Mouse (Mus musculus) lung, embryonic 15.5 days (tissue): ENCODE data around the gene Tmem117. TPM values are rescaled to one million over a fixed set of nuclear protein-coding genes. Genes with fewer than 3 reads are reported as not detected.

Source experiments
- ATAC-seq: fragments of 200-750 bp; cut with Nextera tagmentation; 2 replicates; pipeline ENCODE4 v1.8.0; 2017; ENCODE audit warnings: moderate number of reproducible peaks, borderline replicate concordance; ENCODE audit not compliant: low FRiP score, low TSS enrichment; ENCODE audit errors: extremely low read depth
- H3K27ac ChIP-seq: fragments of 300-500 bp; sonication (generic); 2 replicates; pipeline ENCODE4 v1.5.1; 2015; ENCODE audit warnings: moderate library complexity, mild to moderate bottlenecking, inconsistent platforms
- H3K27me3 ChIP-seq: fragments of 300-500 bp; sonication (generic); 2 replicates; pipeline ENCODE4 v1.6.1; 2015; ENCODE audit warnings: inconsistent platforms
- H3K36me3 ChIP-seq: fragments of 300-500 bp; sonication (generic); 2 replicates; pipeline ENCODE4 v1.6.1; 2015; ENCODE audit warnings: inconsistent platforms
- H3K4me1 ChIP-seq: fragments of 300-500 bp; sonication (generic); 2 replicates; pipeline ENCODE4 v1.6.1; 2015; ENCODE audit warnings: inconsistent platforms
- H3K4me2 ChIP-seq: fragments of 300-500 bp; sonication (generic); 2 replicates; pipeline ENCODE4 v1.6.1; 2015; ENCODE audit warnings: inconsistent platforms, mild to moderate bottlenecking, moderate library complexity
- H3K4me3 ChIP-seq: fragments of 300-500 bp; sonication (generic); 2 replicates; pipeline ENCODE4 v1.5.1; 2015; ENCODE audit warnings: mild to moderate bottlenecking, inconsistent platforms
- H3K9ac ChIP-seq: fragments of 300-500 bp; sonication (generic); 2 replicates; pipeline ENCODE4 v1.6.1; 2015; ENCODE audit warnings: inconsistent platforms
- H3K9me3 ChIP-seq: fragments of 300-500 bp; sonication (generic); 2 replicates; pipeline ENCODE4 v1.6.1; 2016; ENCODE audit warnings: inconsistent platforms
- WGBS: fragments of 180-500 bp; shearing (Covaris S2); methylation state at CpG from one replicate; pipeline ENCODE4 v1.1.7; 2015; 5-methylcytosine and 5-hydroxymethylcytosine counted together
- polyA plus RNA-seq: library from polyadenylated mRNA; unstranded; fragments of >200 nt; fragmentation: Nextera tagmentation; extraction: Ambion mirVana; gene quantifications from 2 replicates; pipeline ENCODE4 v1.2.1, GENCODE M21; 2015

The Tmem117 gene
- polyA plus RNA-seq, 1 experiment from 2014 or later, result 3.7 TPM

GRCm38 (mm10) chr15:94968403-94969180 is 339.6 kb downstream of the Tmem117 start:
- H3K27ac ChIP-seq, result no peak overlapping the region
- H3K27me3 ChIP-seq, result no peaks in the 10 kb centered on the region
- H3K9me3 ChIP-seq, result no peaks in the 10 kb centered on the region
- no peaks in the 10 kb centered on the region for H3K36me3 ChIP-seq
- H3K9ac ChIP-seq, result no peak overlapping the region
- no peak overlapping the region for H3K4me2 ChIP-seq
- 75% methylated on average over 13 of the region's 13 CpGs for WGBS
- H3K4me1 ChIP-seq, result no peaks in the 10 kb centered on the region
- no peak overlapping the region for H3K4me3 ChIP-seq
- ATAC-seq, result no peak

GRCm38 (mm10) chr15:94981798-94982197 is 352.8 kb downstream of the Tmem117 start:
- H3K36me3 ChIP-seq, result no peaks in the 10 kb centered on the region
- no peak overlapping the region for H3K4me3 ChIP-seq
- no peak for ATAC-seq
- no peaks in the 10 kb centered on the region for H3K27me3 ChIP-seq
- no peak overlapping the region for H3K4me2 ChIP-seq
- 75% methylated on average over 4 of the region's 4 CpGs for WGBS
- no peaks in the 10 kb centered on the region for H3K4me1 ChIP-seq
- no peak overlapping the region for H3K9ac ChIP-seq
- no peak overlapping the region for H3K27ac ChIP-seq
- no peaks in the 10 kb centered on the region for H3K9me3 ChIP-seq

- Histone ChIP-seq H3K9me3 (no peaks in the 10 kb centered on the region), H3K4me3 (no peak overlapping the region), H3K4me1 (no peaks in the 10 kb centered on the region), H3K36me3 (no peaks in the 10 kb centered on the region), H3K27me3 (no peaks in the 10 kb centered on the region), H3K27ac (no peak overlapping the region), H3K4me2 (no peak overlapping the region), H3K9ac (no peak overlapping the region)
- 87% methylated on average over 9 of the region's 9 CpGs for WGBS
- ATAC-seq, result no peak
Observed at GRCm38 (mm10) chr15:94995352-94995751, 366.3 kb downstream of the Tmem117 start.

GRCm38 (mm10) chr15:95005121-95005824 is 376.2 kb downstream of the Tmem117 start:
- Histone ChIP-seq H3K4me2 (no peak overlapping the region), H3K9ac (no peak overlapping the region), H3K4me3 (no peak overlapping the region), H3K27ac (no peak overlapping the region), H3K4me1 (no peaks in the 10 kb centered on the region), H3K27me3 (no peaks in the 10 kb centered on the region), H3K9me3 (no peaks in the 10 kb centered on the region), H3K36me3 (no peaks in the 10 kb centered on the region)
- 64% methylated on average over 8 of the region's 8 CpGs for WGBS
- ATAC-seq, result no peak

GRCm38 (mm10) chr15:95022251-95022650 is 393.2 kb downstream of the Tmem117 start:
- Histone ChIP-seq H3K4me3 (no peak overlapping the region), H3K9me3 (no peaks in the 10 kb centered on the region), H3K27ac (no peak overlapping the region), H3K4me1 (no peaks in the 10 kb centered on the region), H3K36me3 (no peaks in the 10 kb centered on the region), H3K4me2 (no peak overlapping the region), H3K9ac (no peak overlapping the region), H3K27me3 (no peaks in the 10 kb centered on the region)
- 54% methylated on average over 7 of the region's 7 CpGs for WGBS
- no peak for ATAC-seq

- ATAC-seq, result no peak
- Histone ChIP-seq H3K4me3 (no peak overlapping the region), H3K9ac (no peak overlapping the region), H3K4me2 (no peak overlapping the region), H3K27me3 (no peaks in the 10 kb centered on the region), H3K36me3 (no peaks in the 10 kb centered on the region), H3K27ac (no peak overlapping the region), H3K9me3 (no peaks in the 10 kb centered on the region), H3K4me1 (no peaks in the 10 kb centered on the region)
- 54% methylated on average over 6 of the region's 6 CpGs for WGBS
Observed at GRCm38 (mm10) chr15:95024401-95024800, 395.4 kb downstream of the Tmem117 start.

GRCm38 (mm10) chr15:95028862-95029486 is 399.9 kb downstream of the Tmem117 start:
- Histone ChIP-seq H3K36me3 (no peaks in the 10 kb centered on the region), H3K9me3 (no peaks in the 10 kb centered on the region), H3K4me1 (no peaks in the 10 kb centered on the region), H3K4me2 (no peak overlapping the region), H3K27me3 (no peaks in the 10 kb centered on the region), H3K27ac (no peak overlapping the region), H3K9ac (no peak overlapping the region), H3K4me3 (no peak overlapping the region)
- 84% methylated on average over 13 of the region's 13 CpGs for WGBS
- ATAC-seq, result no peak

GRCm38 (mm10) chr15:95029487-95029875 is 400.4 kb downstream of the Tmem117 start:
- no peaks in the 10 kb centered on the region for H3K9me3 ChIP-seq
- no peak overlapping the region for H3K27ac ChIP-seq
- H3K4me3 ChIP-seq, result no peak overlapping the region
- no peak for ATAC-seq
- no peaks in the 10 kb centered on the region for H3K36me3 ChIP-seq
- no peak overlapping the region for H3K9ac ChIP-seq
- no peaks in the 10 kb centered on the region for H3K4me1 ChIP-seq
- H3K4me2 ChIP-seq, result no peak overlapping the region
- no peaks in the 10 kb centered on the region for H3K27me3 ChIP-seq
- WGBS, result 56% methylated on average over 5 of the region's 5 CpGs

GRCm38 (mm10) chr15:95042437-95042836 is 413.4 kb downstream of the Tmem117 start:
- Histone ChIP-seq H3K4me3 (no peak overlapping the region), H3K4me2 (no peak overlapping the region), H3K27me3 (no peaks in the 10 kb centered on the region), H3K4me1 (no peaks in the 10 kb centered on the region), H3K9me3 (no peaks in the 10 kb centered on the region), H3K27ac (no peak overlapping the region), H3K36me3 (no peaks in the 10 kb centered on the region), H3K9ac (no peak overlapping the region)
- WGBS, result 70% methylated on average over 9 of the region's 9 CpGs
- no peak for ATAC-seq

GRCm38 (mm10) chr15:95044011-95044410 is 415.0 kb downstream of the Tmem117 start:
- 68% methylated on average over 8 of the region's 8 CpGs for WGBS
- H3K27ac ChIP-seq, result no peak overlapping the region
- H3K9ac ChIP-seq, result no peak overlapping the region
- H3K9me3 ChIP-seq, result no peaks in the 10 kb centered on the region
- no peak overlapping the region for H3K4me2 ChIP-seq
- no peaks in the 10 kb centered on the region for H3K4me1 ChIP-seq
- H3K4me3 ChIP-seq, result no peak overlapping the region
- no peaks in the 10 kb centered on the region for H3K36me3 ChIP-seq
- no peaks in the 10 kb centered on the region for H3K27me3 ChIP-seq
- no peak for ATAC-seq

- 81% methylated on average over 2 of the region's 2 CpGs for WGBS
- no peaks in the 10 kb centered on the region for H3K27me3 ChIP-seq
- H3K27ac ChIP-seq, result no peak overlapping the region
- ATAC-seq, result no peak
- no peak overlapping the region for H3K9ac ChIP-seq
- no peak overlapping the region for H3K4me2 ChIP-seq
- no peak overlapping the region for H3K4me3 ChIP-seq
- H3K9me3 ChIP-seq, result no peaks in the 10 kb centered on the region
- no peaks in the 10 kb centered on the region for H3K4me1 ChIP-seq
- H3K36me3 ChIP-seq, result no peaks in the 10 kb centered on the region
Observed at GRCm38 (mm10) chr15:95047486-95047885, 418.5 kb downstream of the Tmem117 start.

GRCm38 (mm10) chr15:95049171-95049729 is 420.2 kb downstream of the Tmem117 start:
- no peak for ATAC-seq
- WGBS, result 62% methylated on average over 6 of the region's 6 CpGs
- Histone ChIP-seq H3K27ac (no peak overlapping the region), H3K9me3 (no peaks in the 10 kb centered on the region), H3K4me1 (no peaks in the 10 kb centered on the region), H3K4me2 (no peak overlapping the region), H3K36me3 (no peaks in the 10 kb centered on the region), H3K9ac (no peak overlapping the region), H3K27me3 (no peaks in the 10 kb centered on the region), H3K4me3 (no peak overlapping the region)
